Mouse (Mus musculus): Measurements from ENCODE around the gene Helz.

DNA sequence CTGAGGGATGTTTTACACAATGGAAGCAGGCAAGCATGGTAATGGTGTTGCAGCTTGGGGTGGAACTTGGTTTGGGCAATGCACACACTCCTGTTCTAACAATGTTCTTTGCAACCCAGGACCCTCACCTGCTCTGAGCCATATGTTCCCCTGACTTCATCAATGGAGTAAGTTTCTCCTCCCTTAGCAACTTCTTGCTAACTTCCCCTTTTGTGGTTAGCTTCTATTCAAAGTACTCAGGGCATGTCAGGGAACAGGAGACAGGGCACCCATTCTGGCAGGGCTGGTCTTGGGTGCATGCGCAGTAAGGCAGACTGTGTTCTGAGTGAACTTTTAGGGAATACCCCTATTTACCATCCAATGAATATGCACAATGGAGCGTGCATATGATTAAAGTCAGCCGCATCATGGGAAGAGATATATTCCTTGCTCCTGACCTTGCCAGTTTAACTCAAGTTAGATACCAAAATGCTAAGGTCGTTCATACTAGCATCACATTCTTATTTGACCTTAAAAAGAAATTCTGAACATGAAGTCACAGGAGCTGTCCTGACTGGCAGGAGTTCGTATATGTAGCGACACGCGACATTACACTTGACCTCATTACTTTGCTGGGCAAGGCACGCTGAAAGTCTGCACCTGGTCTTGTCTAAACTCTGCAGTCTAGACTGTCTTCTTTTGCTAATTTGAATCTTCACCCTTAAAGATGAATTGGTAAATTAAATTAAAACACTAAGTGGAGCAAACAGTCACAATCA lies 172.7 kb downstream of the Helz start:
- TF ChIP-seq MAFK (IDR thresholded peaks at IDR 0.05; ENCODE audit: insufficient read depth, low read depth, low read length) (no peak), ZC3H11A (IDR thresholded peaks at IDR 0.05; ENCODE audit: borderline replicate concordance, low read depth, low read length) (no peak), HCFC1 (IDR thresholded peaks at IDR 0.05; ENCODE audit: borderline replicate concordance, insufficient read depth, low read length) (no peak)
